Mouse (Mus musculus) erythroblast, embryonic 14.5 days (primary cell): ENCODE results near the gene Casc4. TPM values are rescaled to one million over a fixed set of nuclear protein-coding genes. Genes with fewer than 3 reads are reported as not detected.

Source experiments
- H3K27me3 ChIP-seq: 2 replicates; pipeline ENCODE4 v1.6.1; 2012; ENCODE audit warnings: inconsistent platforms; ENCODE audit not compliant: control insufficient read depth
- H3K36me3 ChIP-seq: 2 replicates; pipeline ENCODE4 v1.6.1; 2012; ENCODE audit warnings: mild to moderate bottlenecking, inconsistent platforms; ENCODE audit not compliant: control insufficient read depth
- H3K4me1 ChIP-seq: 2 replicates; pipeline ENCODE4 v1.6.1; 2012; ENCODE audit warnings: inconsistent platforms; ENCODE audit not compliant: control insufficient read depth
- H3K4me3 ChIP-seq: replicated peaks from 2 replicates; pipeline ENCODE3; 2012; ENCODE audit warnings: moderate library complexity, mild to moderate bottlenecking, inconsistent platforms
- H3K9me3 ChIP-seq: 2 replicates; pipeline ENCODE4 v1.6.1; 2012; ENCODE audit warnings: low read length, inconsistent platforms, mixed read lengths; ENCODE audit not compliant: control insufficient read depth
- GATA1 ChIP-seq: IDR thresholded peaks from 2 replicates; pipeline ENCODE4 v1.6.1; 2012; ENCODE audit warnings: low read length, inconsistent platforms, mixed read lengths
- TAL1 ChIP-seq: IDR thresholded peaks from 3 replicates; pipeline ENCODE4 v1.6.1; 2012; ENCODE audit warnings: low read length, inconsistent platforms, mixed read lengths
- polyA plus RNA-seq: library from polyadenylated mRNA; stranded (reverse); fragments of >175 nt; gene quantifications from 2 replicates; pipeline ENCODE4 v1.2.3, GENCODE M21; 2012

Casc4 gene
- polyA plus RNA-seq: 0.06 TPM in 1 of 2 replicates, not detected in the other

GRCm38 (mm10) chr2:121866632-121867050 is at the start of gene Casc4:
Gene Casc4 (plus strand): TSS chr2:121866970.
- peaks cover 17% of the 10 kb centered on the region for H3K4me1 ChIP-seq
- H3K36me3 ChIP-seq: no peaks in the 10 kb centered on the region; the same call in 1 of the 2 replicates
- TF ChIP-seq GATA1 (no peak), TAL1 (no peak)
- H3K4me3 ChIP-seq: peak within 1 kb of the TSS; percentile 79
- peaks cover 27% of the 10 kb centered on the region for H3K27me3 ChIP-seq
- no peaks in the 10 kb centered on the region for H3K9me3 ChIP-seq

GRCm38 (mm10) chr2:121821787-121822186 is 45.0 kb upstream of the Casc4 start:
- Histone ChIP-seq H3K36me3 (no peaks in the 10 kb centered on the region), H3K4me3 (no peak overlapping the region), H3K27me3 (no peaks in the 10 kb centered on the region), H3K4me1 (no peaks in the 10 kb centered on the region), H3K9me3 (no peaks in the 10 kb centered on the region)
- TF ChIP-seq TAL1 (no peak), GATA1 (no peak)

GRCm38 (mm10) chr2:121824653-121825052 is 42.1 kb upstream of the Casc4 start:
- Histone ChIP-seq H3K4me1 (no peaks in the 10 kb centered on the region), H3K27me3 (no peaks in the 10 kb centered on the region), H3K36me3 (no peaks in the 10 kb centered on the region), H3K4me3 (no peak overlapping the region), H3K9me3 (no peaks in the 10 kb centered on the region)
- TF ChIP-seq TAL1 (no peak), GATA1 (no peak)

GRCm38 (mm10) chr2:121826189-121826588 is 40.6 kb upstream of the Casc4 start:
- H3K4me1 ChIP-seq: no peaks in the 10 kb centered on the region
- no peak for TF ChIP-seq GATA1
- TF ChIP-seq TAL1: no peak

DNA sequence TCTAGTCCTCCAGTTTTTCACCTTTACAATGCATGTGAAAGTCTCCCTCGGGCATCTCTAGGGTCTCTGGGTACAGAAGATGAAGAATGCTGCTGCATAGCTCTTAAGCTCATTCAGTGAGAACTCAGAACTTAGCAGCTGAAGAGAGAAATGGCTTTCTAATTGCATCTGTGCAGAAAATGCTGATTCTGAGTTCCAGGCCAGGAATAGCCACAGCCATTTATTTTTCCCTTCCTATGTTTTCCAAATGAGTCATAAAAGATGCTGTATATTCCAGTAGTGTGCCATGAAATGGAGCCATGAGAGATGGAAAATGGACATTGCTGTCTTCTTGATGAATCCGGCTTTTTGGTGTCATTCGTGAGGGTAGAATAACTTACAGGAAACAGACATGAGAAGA is 38.4 kb upstream of the Casc4 start:
- no peaks in the 10 kb centered on the region for H3K36me3 ChIP-seq
- no peak overlapping the region for H3K4me3 ChIP-seq
- no peaks in the 10 kb centered on the region for H3K4me1 ChIP-seq
- H3K9me3 ChIP-seq: no peaks in the 10 kb centered on the region
- TF ChIP-seq GATA1 (no peak), TAL1 (no peak)
- no peaks in the 10 kb centered on the region for H3K27me3 ChIP-seq

More at GRCm38 (mm10) chr2:121826189-121826588, 40.6 kb upstream of the Casc4 start:
- no peaks in the 10 kb centered on the region for H3K36me3 ChIP-seq
- no peaks in the 10 kb centered on the region for H3K9me3 ChIP-seq
- no peaks in the 10 kb centered on the region for H3K27me3 ChIP-seq
- H3K4me3 ChIP-seq: no peak overlapping the region

DNA sequence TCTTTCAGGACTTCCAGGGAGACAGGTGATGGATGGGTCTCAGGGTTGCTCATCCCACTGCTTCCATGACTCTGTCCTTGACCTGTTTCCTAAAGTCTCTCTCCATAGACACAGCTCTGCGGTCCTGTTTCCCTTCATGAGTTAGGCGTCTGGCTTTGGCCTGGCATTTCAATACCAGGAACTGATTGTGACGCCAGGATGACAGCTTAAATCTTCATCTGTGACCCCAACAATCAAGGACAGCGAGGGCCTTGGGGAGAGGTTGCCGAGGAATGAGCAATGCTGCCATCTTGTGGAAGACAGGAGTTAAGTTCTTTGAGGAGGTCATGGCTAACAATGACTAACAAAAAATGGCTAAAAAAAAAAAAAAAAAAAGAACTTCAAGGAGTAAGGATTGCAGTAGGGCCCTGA is 34.3 kb upstream of the Casc4 start:
- Histone ChIP-seq H3K4me3 (no peak overlapping the region), H3K4me1 (no peaks in the 10 kb centered on the region), H3K36me3 (no peaks in the 10 kb centered on the region), H3K27me3 (no peaks in the 10 kb centered on the region), H3K9me3 (no peaks in the 10 kb centered on the region)
- TF ChIP-seq GATA1 (no peak), TAL1 (no peak)

DNA sequence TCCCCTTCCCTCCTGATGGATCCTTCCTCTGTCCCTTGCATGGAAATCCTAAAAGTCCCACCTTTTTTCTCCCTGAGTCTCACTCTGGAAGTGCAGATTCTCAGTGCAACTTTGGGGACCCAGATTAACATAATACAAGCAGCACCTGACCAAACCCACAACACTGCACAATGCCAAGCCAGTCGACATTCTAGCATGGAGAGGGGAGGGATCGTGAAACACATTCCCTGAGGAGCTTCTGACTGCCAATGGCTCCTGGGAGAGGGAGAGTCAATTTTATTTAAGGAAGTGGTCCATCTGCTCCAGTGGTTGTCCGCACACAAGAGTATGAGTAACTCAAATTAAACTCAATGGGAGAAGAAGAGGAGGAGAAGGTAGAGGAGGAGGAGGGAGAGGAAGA is 31.8 kb upstream of the Casc4 start:
- no peaks in the 10 kb centered on the region for H3K27me3 ChIP-seq
- H3K4me1 ChIP-seq: no peaks in the 10 kb centered on the region
- H3K9me3 ChIP-seq: no peaks in the 10 kb centered on the region
- TF ChIP-seq TAL1 (no peak), GATA1 (no peak)
- H3K4me3 ChIP-seq: no peak overlapping the region
- no peaks in the 10 kb centered on the region for H3K36me3 ChIP-seq

DNA sequence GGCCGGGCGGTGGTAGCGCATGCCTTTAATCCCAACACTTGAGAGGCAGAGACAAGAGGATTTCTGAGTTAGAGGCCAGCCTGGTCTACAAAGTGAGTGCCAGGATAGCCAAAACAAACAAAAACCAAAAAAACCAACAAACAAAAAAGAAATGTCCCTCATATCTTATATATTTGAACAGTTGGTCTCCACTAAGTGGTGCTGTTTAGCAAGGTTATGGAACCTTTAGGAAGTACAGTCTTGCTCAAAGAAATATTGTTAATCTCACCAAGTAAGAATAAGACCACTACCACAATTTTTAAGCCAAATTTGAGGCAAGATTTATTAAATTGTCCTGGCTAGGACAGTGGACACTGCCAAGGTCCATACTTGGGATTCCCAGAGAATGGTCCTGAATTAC is 25.3 kb upstream of the Casc4 start:
- no peak for TF ChIP-seq TAL1
- no peak for TF ChIP-seq GATA1
- H3K27me3 ChIP-seq: no peaks in the 10 kb centered on the region
- no peaks in the 10 kb centered on the region for H3K36me3 ChIP-seq

GRCm38 (mm10) chr2:121842249-121842648 is 24.5 kb upstream of the Casc4 start:
- Histone ChIP-seq H3K4me3 (no peak overlapping the region), H3K36me3 (no peaks in the 10 kb centered on the region), H3K27me3 (no peaks in the 10 kb centered on the region), H3K9me3 (no peaks in the 10 kb centered on the region), H3K4me1 (peaks cover 6% of the 10 kb centered on the region)
- TF ChIP-seq TAL1: no peak
- TF ChIP-seq GATA1: no peak

More for the DNA sequence above, 25.3 kb upstream of the Casc4 start:
- H3K9me3 ChIP-seq: no peaks in the 10 kb centered on the region
- peaks cover 6% of the 10 kb centered on the region for H3K4me1 ChIP-seq
- no peak overlapping the region for H3K4me3 ChIP-seq

GRCm38 (mm10) chr2:121846050-121846449 is 20.7 kb upstream of the Casc4 start:
- Histone ChIP-seq H3K4me3 (no peak overlapping the region), H3K9me3 (no peaks in the 10 kb centered on the region), H3K27me3 (no peaks in the 10 kb centered on the region), H3K36me3 (no peaks in the 10 kb centered on the region), H3K4me1 (peaks cover 6% of the 10 kb centered on the region)
- TF ChIP-seq GATA1 (no peak), TAL1 (no peak)
